Mouse (Mus musculus): Measurements from ENCODE around the gene Spice1. TPM values are rescaled to one million over a fixed set of nuclear protein-coding genes. Genes with fewer than 3 reads are reported as not detected.

The Spice1 gene
- total RNA-seq, 1 experiment from 2014 or later = 11.7 TPM

GRCm38 (mm10) chr16:44357571-44358268 is 10.8 kb downstream of the Spice1 start:
- ATAC-seq (replicated peaks; ENCODE audit: insufficient number of reproducible peaks, low FRiP score, low TSS enrichment, poor library complexity, severe bottlenecking) = peak; percentile 94

- ATAC-seq (replicated peaks; ENCODE audit: insufficient number of reproducible peaks, low FRiP score, low TSS enrichment, poor library complexity, severe bottlenecking) = peak; percentile 68; the same call in 1 of the 2 replicates
These were observed 15.3 kb downstream of the Spice1 start for GRCm38 (mm10) chr16:44361921-44362890.

- ATAC-seq (replicated peaks; ENCODE audit: insufficient number of reproducible peaks, low FRiP score, low TSS enrichment, poor library complexity, severe bottlenecking) = no peak
These were observed 18.6 kb downstream of the Spice1 start for GRCm38 (mm10) chr16:44365522-44365921.

GRCm38 (mm10) chr16:44375459-44375858 is 28.5 kb downstream of the Spice1 start:
- ATAC-seq (replicated peaks; ENCODE audit: insufficient number of reproducible peaks, low FRiP score, low TSS enrichment, poor library complexity, severe bottlenecking) = no peak

GRCm38 (mm10) chr16:44380006-44380405 is 33.1 kb downstream of the Spice1 start:
- ATAC-seq (replicated peaks; ENCODE audit: insufficient number of reproducible peaks, low FRiP score, low TSS enrichment, poor library complexity, severe bottlenecking) = no peak

GRCm38 (mm10) chr16:44381578-44381977 is 34.7 kb downstream of the Spice1 start:
- no peak for ATAC-seq (replicated peaks; ENCODE audit: insufficient number of reproducible peaks, low FRiP score, low TSS enrichment, poor library complexity, severe bottlenecking)

- no peak for ATAC-seq (replicated peaks; ENCODE audit: insufficient number of reproducible peaks, low FRiP score, low TSS enrichment, poor library complexity, severe bottlenecking)
These were observed 36.6 kb downstream of the Spice1 start for GRCm38 (mm10) chr16:44383549-44383948.

- no peak for ATAC-seq (replicated peaks; ENCODE audit: insufficient number of reproducible peaks, low FRiP score, low TSS enrichment, poor library complexity, severe bottlenecking)
These were observed 37.3 kb downstream of the Spice1 start for GRCm38 (mm10) chr16:44384251-44384650.

GRCm38 (mm10) chr16:44391877-44392548 is 45.1 kb downstream of the Spice1 start:
- ATAC-seq (replicated peaks; ENCODE audit: insufficient number of reproducible peaks, low FRiP score, low TSS enrichment, poor library complexity, severe bottlenecking) = peak; percentile 64; the same call in 1 of the 2 replicates

GRCm38 (mm10) chr16:44394577-44395243 is 47.8 kb downstream of the Spice1 start, which contains the start of gene Cfap44:
Gene Cfap44, plus strand, starts transcription at chr16:44394796.
- no peak for ATAC-seq (replicated peaks; ENCODE audit: insufficient number of reproducible peaks, low FRiP score, low TSS enrichment, poor library complexity, severe bottlenecking)

- ATAC-seq (replicated peaks; ENCODE audit: insufficient number of reproducible peaks, low FRiP score, low TSS enrichment, poor library complexity, severe bottlenecking) = no peak
These were observed 58.0 kb downstream of the Spice1 start for GRCm38 (mm10) chr16:44404933-44405332.

GRCm38 (mm10) chr16:44407211-44407610 is 60.3 kb downstream of the Spice1 start:
- ATAC-seq (replicated peaks; ENCODE audit: insufficient number of reproducible peaks, low FRiP score, low TSS enrichment, poor library complexity, severe bottlenecking) = no peak

GRCm38 (mm10) chr16:44408290-44408689 is 61.4 kb downstream of the Spice1 start:
- ATAC-seq (replicated peaks; ENCODE audit: insufficient number of reproducible peaks, low FRiP score, low TSS enrichment, poor library complexity, severe bottlenecking) = no peak

- ATAC-seq (replicated peaks; ENCODE audit: insufficient number of reproducible peaks, low FRiP score, low TSS enrichment, poor library complexity, severe bottlenecking) = no peak; the same call in 1 of the 2 replicates
These were observed 63.3 kb downstream of the Spice1 start for GRCm38 (mm10) chr16:44410176-44410575.

- no peak for ATAC-seq (replicated peaks; ENCODE audit: insufficient number of reproducible peaks, low FRiP score, low TSS enrichment, poor library complexity, severe bottlenecking)
These were observed 70.7 kb downstream of the Spice1 start for GRCm38 (mm10) chr16:44417596-44417995.

- no peak for ATAC-seq (replicated peaks; ENCODE audit: insufficient number of reproducible peaks, low FRiP score, low TSS enrichment, poor library complexity, severe bottlenecking)
These were observed 74.8 kb downstream of the Spice1 start for GRCm38 (mm10) chr16:44421735-44422134.

GRCm38 (mm10) chr16:44423499-44423898 is 76.6 kb downstream of the Spice1 start:
- no peak for ATAC-seq (replicated peaks; ENCODE audit: insufficient number of reproducible peaks, low FRiP score, low TSS enrichment, poor library complexity, severe bottlenecking)

- ATAC-seq (replicated peaks; ENCODE audit: insufficient number of reproducible peaks, low FRiP score, low TSS enrichment, poor library complexity, severe bottlenecking) = no peak
These were observed 81.5 kb downstream of the Spice1 start for GRCm38 (mm10) chr16:44428456-44428855.
